Mouse (Mus musculus): ENCODE data around the gene Inka2. TPM values are rescaled to one million over a fixed set of nuclear protein-coding genes. Genes with fewer than 3 reads are reported as not detected.

The Inka2 gene
- polyA plus RNA-seq, 1 experiment = not detected

DNA sequence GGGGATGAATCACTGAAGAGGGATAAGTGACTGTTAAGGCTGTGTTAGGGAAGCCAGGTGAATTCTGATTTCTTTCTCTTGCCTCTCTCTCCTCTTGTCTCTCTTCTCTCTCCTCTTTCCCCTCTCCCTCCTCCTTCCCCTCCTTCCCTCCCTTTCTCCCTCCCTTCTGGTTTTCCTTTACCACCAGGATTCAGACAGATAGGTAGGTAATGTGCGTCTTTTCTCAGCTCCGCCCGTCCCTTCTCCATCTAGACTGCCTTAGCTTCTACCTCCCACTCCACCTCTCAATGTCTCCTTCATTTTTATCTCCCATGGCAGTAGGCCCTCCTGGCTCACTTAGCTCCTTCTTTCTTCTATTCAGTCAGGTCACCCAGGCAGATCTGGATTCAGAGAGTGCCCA is 1.2 kb downstream of the Inka2 start:
- peak overlapping the region; percentile 59 for H3K27ac ChIP-seq (ENCODE audit: insufficient read depth, low read depth, low read length)
- peak overlapping the region; percentile 66 for H3K4me3 ChIP-seq (ENCODE audit: insufficient read depth, low read depth, low read length)
- TF ChIP-seq POLR2A (IDR thresholded peaks at IDR 0.05; ENCODE audit: insufficient read depth, low read depth, low read length) = no peak
- TF ChIP-seq CTCF (IDR thresholded peaks at IDR 0.05; ENCODE audit: insufficient read depth, low read depth, low read length) = no peak
- 46% methylated on average over 3 of the region's 3 CpGs for WGBS
- peaks cover 14% of the 10 kb centered on the region for H3K4me1 ChIP-seq (ENCODE audit: control insufficient read depth, insufficient read depth, low read length)

- Histone ChIP-seq H3K4me3 (ENCODE audit: insufficient read depth, low read depth, low read length) (peak overlapping the region; percentile 66; the same call in 1 of the 2 replicates), H3K27ac (ENCODE audit: insufficient read depth, low read depth, low read length) (peak overlapping the region; percentile 59), H3K4me1 (ENCODE audit: control insufficient read depth, insufficient read depth, low read length) (peaks cover 14% of the 10 kb centered on the region)
- WGBS = 32% methylated on average over 4 of the region's 4 CpGs
- TF ChIP-seq CTCF (IDR thresholded peaks at IDR 0.05; ENCODE audit: insufficient read depth, low read depth, low read length) = no peak
- no peak for TF ChIP-seq POLR2A (IDR thresholded peaks at IDR 0.05; ENCODE audit: insufficient read depth, low read depth, low read length)
Observed at GRCm38 (mm10) chr3:105706366-105707020, 2.1 kb downstream of the Inka2 start.

DNA sequence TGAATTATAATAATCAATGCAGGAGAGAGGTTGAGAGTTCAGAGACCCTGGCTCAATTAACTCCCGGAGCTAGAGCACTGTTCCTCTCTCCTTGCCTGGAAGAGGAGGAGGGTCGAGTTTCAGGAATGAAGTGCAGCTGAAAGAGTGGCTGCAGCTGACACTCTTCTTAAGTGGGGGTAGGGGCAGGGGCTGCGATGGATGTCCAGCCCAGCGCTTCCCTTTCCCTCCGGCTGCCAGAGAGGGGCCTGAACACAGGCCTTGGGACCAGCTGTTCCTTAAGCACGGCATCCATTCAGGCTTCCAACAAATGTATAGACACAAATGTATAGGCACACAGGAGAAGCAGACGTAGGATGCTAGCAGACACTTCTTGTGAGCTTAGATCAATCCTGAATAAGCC is 3.2 kb downstream of the Inka2 start:
- Histone ChIP-seq H3K4me3 (ENCODE audit: insufficient read depth, low read depth, low read length) (no peak overlapping the region; the same call in 1 of the 2 replicates), H3K4me1 (ENCODE audit: control insufficient read depth, insufficient read depth, low read length) (peaks cover 18% of the 10 kb centered on the region), H3K27ac (ENCODE audit: insufficient read depth, low read depth, low read length) (no peak overlapping the region)
- TF ChIP-seq POLR2A (IDR thresholded peaks at IDR 0.05; ENCODE audit: insufficient read depth, low read depth, low read length) (no peak), CTCF (IDR thresholded peaks at IDR 0.05; ENCODE audit: insufficient read depth, low read depth, low read length) (no peak)
- 58% methylated on average over 7 of the region's 7 CpGs for WGBS

- no peak overlapping the region for H3K4me3 ChIP-seq (ENCODE audit: insufficient read depth, low read depth, low read length)
- TF ChIP-seq CTCF (IDR thresholded peaks at IDR 0.05; ENCODE audit: insufficient read depth, low read depth, low read length) (no peak), POLR2A (IDR thresholded peaks at IDR 0.05; ENCODE audit: insufficient read depth, low read depth, low read length) (no peak)
- peak overlapping the region; percentile 16; the same call in 1 of the 2 replicates for H3K27ac ChIP-seq (ENCODE audit: insufficient read depth, low read depth, low read length)
- peaks cover 25% of the 10 kb centered on the region for H3K4me1 ChIP-seq (ENCODE audit: control insufficient read depth, insufficient read depth, low read length)
- 42% methylated on average over 6 of the region's 6 CpGs for WGBS
Observed at GRCm38 (mm10) chr3:105710246-105710645, 5.8 kb downstream of the Inka2 start.

GRCm38 (mm10) chr3:105711741-105712140 is 7.3 kb downstream of the Inka2 start:
- TF ChIP-seq POLR2A (IDR thresholded peaks at IDR 0.05; ENCODE audit: insufficient read depth, low read depth, low read length) (no peak), CTCF (IDR thresholded peaks at IDR 0.05; ENCODE audit: insufficient read depth, low read depth, low read length) (no peak)
- WGBS = 68% methylated on average over 7 of the region's 7 CpGs
- H3K27ac ChIP-seq (ENCODE audit: insufficient read depth, low read depth, low read length) = no peak overlapping the region
- peaks cover 29% of the 10 kb centered on the region for H3K4me1 ChIP-seq (ENCODE audit: control insufficient read depth, insufficient read depth, low read length)
- H3K4me3 ChIP-seq (ENCODE audit: insufficient read depth, low read depth, low read length) = no peak overlapping the region

- Histone ChIP-seq H3K4me1 (ENCODE audit: control insufficient read depth, insufficient read depth, low read length) (peaks cover 28% of the 10 kb centered on the region), H3K4me3 (ENCODE audit: insufficient read depth, low read depth, low read length) (no peak overlapping the region), H3K27ac (ENCODE audit: insufficient read depth, low read depth, low read length) (no peak overlapping the region)
- TF ChIP-seq POLR2A (IDR thresholded peaks at IDR 0.05; ENCODE audit: insufficient read depth, low read depth, low read length) = no peak
- TF ChIP-seq CTCF (IDR thresholded peaks at IDR 0.05; ENCODE audit: insufficient read depth, low read depth, low read length) = no peak
Observed at GRCm38 (mm10) chr3:105712827-105713226, 8.4 kb downstream of the Inka2 start.

DNA sequence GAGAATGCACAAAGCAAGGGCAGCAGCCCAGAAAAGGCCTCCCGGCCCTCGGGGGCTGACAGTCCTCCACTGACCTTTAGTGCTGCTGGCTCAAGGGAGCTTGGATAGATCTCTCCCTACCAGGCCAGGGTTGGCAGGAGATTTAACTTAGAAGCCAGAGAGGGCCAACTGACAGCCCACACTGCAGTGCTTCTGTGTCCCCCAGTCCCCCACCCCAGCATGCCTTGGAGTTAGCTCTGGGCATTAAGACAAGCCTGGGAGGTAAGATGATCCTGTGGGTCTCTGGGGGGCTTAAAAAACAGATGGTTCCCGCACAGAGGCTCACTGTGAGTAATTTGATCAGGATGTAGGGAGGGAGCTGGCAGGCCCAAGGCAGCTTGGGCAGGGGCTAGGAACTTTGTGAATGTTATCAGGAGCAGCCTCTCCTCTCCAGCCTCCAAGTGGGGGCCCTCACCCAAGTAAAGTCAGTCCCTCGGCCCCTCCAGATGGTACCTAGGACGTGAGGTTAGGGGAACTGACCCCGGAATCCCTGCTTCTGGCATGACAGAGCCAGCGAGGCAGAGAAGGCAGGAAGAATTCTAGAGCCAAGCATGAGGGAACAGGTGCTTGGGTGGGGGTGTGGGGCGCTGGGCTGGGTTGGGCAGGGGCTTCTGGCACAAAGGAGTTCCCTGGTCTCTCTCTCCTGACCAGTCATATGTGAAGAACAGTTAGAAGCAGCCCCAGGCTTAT is 9.9 kb downstream of the Inka2 start:
- Histone ChIP-seq H3K27ac (ENCODE audit: insufficient read depth, low read depth, low read length) (0 out of 2 replicates have a peak overlapping the region, but pooled peaks have one; percentile 13), H3K4me1 (ENCODE audit: control insufficient read depth, insufficient read depth, low read length) (peaks cover 37% of the 10 kb centered on the region), H3K4me3 (ENCODE audit: insufficient read depth, low read depth, low read length) (no peak overlapping the region)
- WGBS = 42% methylated on average over 8 of the region's 8 CpGs
- TF ChIP-seq POLR2A (IDR thresholded peaks at IDR 0.05; ENCODE audit: insufficient read depth, low read depth, low read length) (no peak), CTCF (IDR thresholded peaks at IDR 0.05; ENCODE audit: insufficient read depth, low read depth, low read length) (no peak)

DNA sequence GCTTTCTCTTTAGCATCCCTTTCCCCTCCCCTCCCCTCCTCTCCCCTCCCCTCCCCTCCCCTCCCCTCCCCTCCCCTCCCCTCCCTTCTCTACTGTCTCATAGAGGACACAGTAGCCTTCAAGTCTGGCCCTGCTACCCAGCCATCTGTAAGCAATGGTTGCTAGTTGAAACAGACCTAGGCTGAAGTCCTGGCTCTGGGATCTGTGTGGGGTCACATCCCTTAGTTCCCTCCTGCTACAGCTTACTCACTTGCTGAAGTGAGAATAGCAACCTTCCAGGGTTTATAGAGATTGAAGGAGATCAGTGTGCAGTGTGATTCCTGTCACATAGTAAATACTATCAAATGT is 10.4 kb downstream of the Inka2 start:
- TF ChIP-seq CTCF (IDR thresholded peaks at IDR 0.05; ENCODE audit: insufficient read depth, low read depth, low read length) = no peak
- TF ChIP-seq POLR2A (IDR thresholded peaks at IDR 0.05; ENCODE audit: insufficient read depth, low read depth, low read length) = no peak
- no peak overlapping the region for H3K27ac ChIP-seq (ENCODE audit: insufficient read depth, low read depth, low read length)
- peaks cover 37% of the 10 kb centered on the region for H3K4me1 ChIP-seq (ENCODE audit: control insufficient read depth, insufficient read depth, low read length)

GRCm38 (mm10) chr3:105716353-105717000 is 12.1 kb downstream of the Inka2 start:
- TF ChIP-seq CTCF (IDR thresholded peaks at IDR 0.05; ENCODE audit: insufficient read depth, low read depth, low read length) (no peak), POLR2A (IDR thresholded peaks at IDR 0.05; ENCODE audit: insufficient read depth, low read depth, low read length) (no peak)
- no peak overlapping the region for H3K4me3 ChIP-seq (ENCODE audit: insufficient read depth, low read depth, low read length)
- 71% methylated on average over 18 of the region's 18 CpGs for WGBS
- no peak overlapping the region for H3K27ac ChIP-seq (ENCODE audit: insufficient read depth, low read depth, low read length)
- peaks cover 35% of the 10 kb centered on the region for H3K4me1 ChIP-seq (ENCODE audit: control insufficient read depth, insufficient read depth, low read length)

More for the DNA sequence above, 10.4 kb downstream of the Inka2 start:
- H3K4me3 ChIP-seq (ENCODE audit: insufficient read depth, low read depth, low read length) = no peak overlapping the region
